Mouse (Mus musculus) C2C12 (cell line): Measurements from ENCODE around the gene Snx25.

Source experiments
- CEBPB ChIP-seq: IDR thresholded peaks from one replicate; pipeline ENCODE4 v1.6.1; 2011; ENCODE audit warnings: low read depth, mild to moderate bottlenecking, control low read depth, moderate library complexity
- CTCF ChIP-seq: IDR thresholded peaks from one replicate; pipeline ENCODE4 v1.5.1; 2011; ENCODE audit not compliant: control insufficient read depth, insufficient read depth, insufficient read length
- MAX ChIP-seq: IDR thresholded peaks from one replicate; pipeline ENCODE4 v1.6.1; 2011; ENCODE audit warnings: mild to moderate bottlenecking, control low read depth
- MYOG ChIP-seq: IDR thresholded peaks from one replicate; pipeline ENCODE4 v1.6.1; 2011; ENCODE audit not compliant: control insufficient read depth, insufficient read length; ENCODE audit errors: extremely low read depth

DNA sequence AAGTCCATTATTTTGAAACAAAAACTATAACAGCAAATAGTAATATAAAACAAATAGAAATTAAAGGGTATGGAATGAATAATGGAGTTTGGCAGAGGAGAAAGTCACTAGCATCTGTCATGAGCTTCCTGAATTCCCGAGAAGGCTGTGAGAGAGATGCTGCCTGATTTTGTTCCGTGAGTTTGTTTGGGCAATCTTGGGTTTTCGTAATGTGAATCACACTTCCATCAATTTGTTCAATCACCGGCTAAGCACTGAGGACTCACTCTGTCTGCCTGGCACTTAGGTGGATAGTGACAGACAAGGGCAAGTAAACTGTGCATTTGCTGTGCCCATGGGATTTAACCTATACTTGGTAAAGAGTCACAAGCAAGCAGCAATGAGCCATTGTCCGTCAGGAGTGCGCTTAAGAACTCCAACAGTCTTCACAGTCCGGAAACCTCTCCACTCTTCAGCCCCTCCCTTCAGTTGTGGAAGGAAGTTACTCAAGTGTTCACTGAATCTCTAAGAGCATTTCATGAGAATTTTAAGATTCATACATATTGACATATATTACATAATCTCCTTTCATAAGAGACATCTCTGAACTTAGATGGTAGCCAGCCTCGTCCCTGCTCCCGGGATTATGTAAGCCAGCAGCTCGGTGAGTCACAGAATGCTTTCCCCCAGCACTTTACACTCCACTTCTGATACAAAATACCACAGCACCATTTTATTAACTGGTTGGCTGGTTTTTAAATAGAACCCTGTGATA is 13.9 kb downstream of the Snx25 start:
- TF ChIP-seq MYOG: no peak
- TF ChIP-seq CTCF: no peak
- no peak for TF ChIP-seq MAX
- TF ChIP-seq CEBPB: no peak
